Mouse (Mus musculus) frontal cortex, adult 2 months (tissue): Measurements from ENCODE around the gene Myl6b. TPM values are rescaled to one million over a fixed set of nuclear protein-coding genes. Genes with fewer than 3 reads are reported as not detected.
A peak's percentile ranks its signal among the peaks of the same experiment; 100 is the strongest.
"Not testable (repeated sequence)": the region's sequence is repeated elsewhere in the genome, so short reads cannot be mapped to it uniquely, and the experiment has no call there.

Experiments
- DNase-seq, 2 experiments: peaks; one replicate each; pipeline ENCODE4 v3.0.0; 2022; ENCODE audit warnings: low spot score in 1 of 2; ENCODE audit errors: extremely low spot score in 1 of 2
- polyA plus RNA-seq: library from polyadenylated mRNA; depleted of rRNA; stranded (reverse); fragments of >200 nt; gene quantifications from 2 replicates; pipeline ENCODE4 v1.2.3, GENCODE M21; 2012

Myl6b gene
- polyA plus RNA-seq, 1 experiment = 24.7 TPM

- DNase-seq = no peak
These were observed 22.1 kb upstream of the Myl6b start for GRCm38 (mm10) chr10:128520591-128520990.

- DNase-seq = peak in 1 of 2 experiments; percentile 57
These were observed 20.3 kb upstream of the Myl6b start for GRCm38 (mm10) chr10:128518833-128519232.

GRCm38 (mm10) chr10:128516677-128517076 lies 18.2 kb upstream of the Myl6b start:
- no peak for DNase-seq

GRCm38 (mm10) chr10:128516029-128516428 lies 17.5 kb upstream of the Myl6b start:
- no peak for DNase-seq

- DNase-seq = no peak
These were observed 16.6 kb upstream of the Myl6b start for GRCm38 (mm10) chr10:128515044-128515443.

- no peak for DNase-seq
These were observed 13.3 kb upstream of the Myl6b start for GRCm38 (mm10) chr10:128511761-128512160.

- DNase-seq = no peak
These were observed 12.7 kb upstream of the Myl6b start for GRCm38 (mm10) chr10:128511189-128511588.

- DNase-seq = no peak
These were observed 11.8 kb upstream of the Myl6b start for GRCm38 (mm10) chr10:128510301-128510700.

GRCm38 (mm10) chr10:128509831-128510230 lies 11.3 kb upstream of the Myl6b start:
- DNase-seq = no peak

GRCm38 (mm10) chr10:128509203-128509602 lies 10.7 kb upstream of the Myl6b start:
- no peak for DNase-seq

GRCm38 (mm10) chr10:128508260-128508659 lies 9.8 kb upstream of the Myl6b start:
- no peak for DNase-seq

GRCm38 (mm10) chr10:128505974-128506373 lies 7.5 kb upstream of the Myl6b start:
- no peak for DNase-seq

- not testable (repeated sequence) for DNase-seq
These were observed 6.8 kb upstream of the Myl6b start for GRCm38 (mm10) chr10:128505371-128505667.

GRCm38 (mm10) chr10:128504641-128505370 lies 6.3 kb upstream of the Myl6b start:
- DNase-seq = no peak

GRCm38 (mm10) chr10:128504012-128504411 lies 5.5 kb upstream of the Myl6b start:
- no peak for DNase-seq

GRCm38 (mm10) chr10:128503532-128503931 lies 5.0 kb upstream of the Myl6b start:
- DNase-seq = no peak

GRCm38 (mm10) chr10:128502341-128502740 lies 3.9 kb upstream of the Myl6b start:
- DNase-seq = no peak

GRCm38 (mm10) chr10:128499116-128499671 lies 709 bp upstream of the Myl6b start:
- DNase-seq = peak in 1 of 2 experiments; percentile 69

- no peak for DNase-seq
These were observed 1.2 kb downstream of the Myl6b start for GRCm38 (mm10) chr10:128497134-128497737.

- no peak for DNase-seq
These were observed 1.9 kb downstream of the Myl6b start for GRCm38 (mm10) chr10:128496509-128497077.

GRCm38 (mm10) chr10:128495903-128496302 lies 2.6 kb downstream of the Myl6b start:
- no peak for DNase-seq

GRCm38 (mm10) chr10:128495270-128495669 lies 3.2 kb downstream of the Myl6b start:
- no peak for DNase-seq
